Mouse (Mus musculus): ENCODE results near the gene Gm17662.

DNA sequence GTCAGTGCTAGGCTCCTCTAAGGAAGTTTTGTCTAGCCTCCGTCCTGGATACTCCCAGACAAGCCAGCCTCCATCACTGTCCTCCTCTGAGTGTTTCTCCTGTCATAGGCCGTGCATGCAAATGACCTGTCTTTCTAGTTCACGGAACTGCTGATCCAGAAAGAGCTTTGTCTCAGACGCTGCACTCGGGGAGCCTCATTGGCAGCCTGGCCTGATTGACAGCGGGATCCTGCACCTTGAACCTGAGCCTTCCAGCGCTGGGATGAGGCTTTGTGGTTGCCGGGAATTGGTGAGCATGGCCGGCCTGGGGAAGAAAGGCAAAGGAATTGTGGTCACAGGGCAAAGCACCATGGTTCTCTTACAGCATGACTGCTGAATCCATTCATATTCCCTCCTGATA, 30.4 kb downstream of the Gm17662 start:
- TF ChIP-seq NRF1 (IDR thresholded peaks at IDR 0.05; ENCODE audit: low read depth, low read length) (no peak), UBTF (IDR thresholded peaks at IDR 0.05; ENCODE audit: low read depth, low read length) (no peak), CTCF (conservative IDR thresholded peaks at IDR 0.05 in 1 of 2, IDR thresholded peaks at IDR 0.05 in 1 of 2; ENCODE audit: low read depth in 2 of 2, low read length in 2 of 2) (no peak), POLR2A (IDR thresholded peaks at IDR 0.05; ENCODE audit: low read depth, low read length) (no peak), KAT2A (IDR thresholded peaks at IDR 0.05; ENCODE audit: insufficient replicate concordance, low read length) (no peak), NELFE (IDR thresholded peaks at IDR 0.05; ENCODE audit: low read depth, low read length) (no peak), ZKSCAN1 (IDR thresholded peaks at IDR 0.05; ENCODE audit: borderline replicate concordance, low read depth, low read length) (no peak), TCF12 (IDR thresholded peaks at IDR 0.05; ENCODE audit: low read depth, low read length) (no peak)
